Mouse (Mus musculus) thymus, adult 2 months (tissue): Measurements from ENCODE around the gene Apeh.

Experiments
- CTCF ChIP-seq: fragments of 200-500 bp; IDR thresholded peaks from 2 replicates; pipeline ENCODE4 v1.5.1; 2012; ENCODE audit warnings: mild to moderate bottlenecking, control low read depth, low read length, moderate library complexity, borderline replicate concordance; ENCODE audit not compliant: control insufficient read depth, poor library complexity, insufficient read depth; ENCODE audit errors: extremely low read depth
- POLR2A ChIP-seq: fragments of 200-500 bp; IDR thresholded peaks from 2 replicates; pipeline ENCODE4 v1.6.1; 2012; ENCODE audit warnings: mild to moderate bottlenecking, low read length, control low read depth, moderate library complexity; ENCODE audit not compliant: control insufficient read depth, poor library complexity, insufficient read depth; ENCODE audit errors: extremely low read depth

DNA sequence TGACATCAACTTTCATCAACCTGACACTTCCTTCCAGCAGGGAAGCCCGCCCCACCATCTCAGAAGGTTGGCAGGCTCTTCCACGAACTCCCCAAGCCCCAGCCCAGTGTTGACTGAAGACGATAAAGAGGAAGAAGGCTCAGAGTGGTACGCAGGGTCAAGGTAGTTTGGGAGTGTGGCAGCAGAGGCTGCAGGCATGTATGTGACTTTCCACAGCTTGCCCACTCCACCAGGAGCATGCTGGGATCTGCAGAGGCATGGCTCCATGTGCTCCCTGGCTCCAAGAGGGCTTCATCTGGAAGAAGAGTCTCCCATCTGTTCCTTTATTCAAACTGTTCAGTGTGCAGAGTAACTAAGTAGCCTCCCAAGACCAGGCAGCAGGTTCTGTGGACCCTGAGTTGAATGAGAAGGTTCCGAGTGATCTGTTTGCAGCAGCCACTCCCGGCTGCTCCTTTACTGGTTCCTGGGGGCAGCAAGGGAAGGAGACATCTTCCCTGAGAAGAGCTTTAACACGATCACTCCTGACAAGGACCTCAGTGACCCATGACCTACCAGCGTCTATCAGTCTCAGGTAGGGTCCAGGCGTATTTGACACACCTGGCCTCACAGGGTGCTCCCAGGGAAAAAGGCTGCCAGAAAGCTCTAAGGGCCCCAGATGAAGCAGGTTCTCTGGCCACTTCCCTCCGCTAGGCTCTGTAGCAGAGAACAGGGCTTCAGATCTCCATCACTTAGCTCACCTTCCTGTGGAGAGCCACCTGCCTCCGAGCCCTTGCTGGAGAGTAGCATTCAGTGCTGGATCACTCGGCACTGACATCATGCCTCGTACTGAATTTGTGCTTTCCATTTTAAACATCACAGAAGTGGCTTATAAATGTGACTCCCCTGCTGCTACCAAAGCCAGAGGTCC is 34.9 kb upstream of the Apeh start:
- TF ChIP-seq POLR2A: no peak
- TF ChIP-seq CTCF: no peak
